Mouse (Mus musculus): ENCODE data around the gene Dock9.

DNA sequence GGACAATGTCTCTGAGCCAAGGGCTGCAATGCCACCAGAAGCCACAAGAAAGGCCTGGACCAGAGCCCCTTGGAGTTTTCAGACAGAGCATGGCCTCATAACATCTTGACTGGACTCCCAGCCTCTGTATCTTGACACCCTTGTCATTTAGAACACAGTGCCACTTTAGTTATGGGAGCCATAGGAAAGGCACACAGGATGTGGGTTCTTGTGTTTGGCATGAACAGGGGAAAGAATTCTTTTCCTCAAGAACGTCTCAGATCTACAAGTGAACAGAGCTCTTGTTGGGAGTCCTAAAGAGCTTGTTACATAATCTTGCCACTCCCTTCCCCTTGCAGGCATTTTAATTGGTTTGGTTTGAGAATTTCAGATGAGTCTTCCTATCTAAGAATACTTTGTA lies 297.9 kb downstream of the Dock9 start:
- TF ChIP-seq CTCF (IDR thresholded peaks at IDR 0.05; ENCODE audit: low read depth) (no peak), EP300 (optimal IDR thresholded peaks at IDR 0.05) (no peak)

Measured in stomach, postnatal 0 days (tissue).